Mouse (Mus musculus) liver, postnatal 0 days (tissue): ENCODE measurements around the gene Unk.

Experiments
- CTCF ChIP-seq: sonication (generic); IDR thresholded peaks from 2 replicates; pipeline ENCODE4 v1.5.1; 2016; ENCODE audit warnings: antibody characterized with exemption, low read depth
- EP300 ChIP-seq: IDR thresholded peaks from 2 replicates; pipeline ENCODE4 v1.6.1; 2016; ENCODE audit warnings: antibody characterized with exemption, low read depth, mild to moderate bottlenecking

DNA sequence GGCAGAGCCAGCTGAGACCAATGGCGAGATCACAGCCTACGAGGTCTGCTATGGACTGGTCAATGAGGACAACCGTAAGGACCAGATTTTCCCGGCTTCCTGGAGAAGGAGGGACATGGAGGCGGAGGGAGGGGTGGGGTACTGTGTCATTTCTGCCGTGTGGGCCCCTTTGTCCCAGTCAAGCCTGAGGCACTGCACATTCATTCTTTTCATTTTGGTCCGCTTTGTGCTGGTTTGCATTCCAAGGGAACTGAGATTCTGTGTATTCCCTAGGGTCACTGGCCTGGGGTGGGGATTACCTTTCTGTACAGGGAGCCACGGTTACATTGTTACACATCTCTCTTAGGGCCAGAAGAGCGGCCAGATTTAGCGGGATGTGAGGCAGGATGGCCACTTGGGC, 29.5 kb upstream of the Unk start:
- no peak for TF ChIP-seq CTCF
- no peak for TF ChIP-seq EP300
